Mouse (Mus musculus) lung, postnatal 4 days (tissue): Measurements from ENCODE around the gene Pp2d1.
A peak's percentile ranks its signal among the peaks of the same experiment; 100 is the strongest.

ENCODE experiments used
- DNase-seq, 2 experiments: peaks; one replicate each; pipeline ENCODE4 v3.0.0; 2021

Gene Pp2d1

DNA sequence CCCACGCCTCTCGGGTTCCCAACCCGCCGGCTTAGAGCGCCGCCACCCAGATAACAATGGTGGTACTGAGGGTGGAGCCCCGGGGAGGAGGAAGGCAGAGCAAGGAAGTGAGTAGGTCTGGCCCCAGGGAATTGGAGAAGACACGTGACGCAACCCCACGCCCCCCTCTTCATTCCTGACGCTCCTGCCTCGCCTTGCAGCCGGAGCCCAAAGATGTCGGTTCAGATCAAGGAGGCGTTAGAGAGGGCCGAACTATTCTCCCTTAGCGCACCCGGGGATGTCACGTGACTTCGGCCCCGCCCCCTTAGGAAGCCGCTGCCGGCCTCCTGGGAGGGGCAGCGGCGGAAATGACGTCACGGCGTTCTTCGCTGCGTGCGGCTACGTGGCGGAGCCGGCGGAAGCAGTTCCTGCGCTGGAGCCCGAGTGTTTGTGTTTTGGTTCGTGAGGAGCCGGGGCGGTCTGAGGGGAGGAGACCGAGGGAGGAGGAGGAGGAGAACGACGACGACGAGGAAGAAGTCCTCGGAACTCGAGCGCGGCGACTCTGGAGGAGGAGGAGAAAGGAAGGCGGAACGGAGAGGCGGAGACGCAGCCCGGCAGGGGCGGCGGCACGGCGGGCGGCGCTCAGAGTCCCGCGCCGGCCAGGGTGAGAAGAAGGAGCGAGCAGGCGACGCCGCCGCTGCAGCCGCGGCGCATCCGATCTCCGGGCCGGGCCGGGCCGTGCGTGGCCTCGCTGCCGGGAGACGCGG, 60.2 kb downstream of the Pp2d1 start, which contains the start of gene Rab5a:
Gene Rab5a, plus strand, starts transcription at position 377 of the 746 bp plus-strand sequence.
- DNase-seq = peak; percentile 100

DNA sequence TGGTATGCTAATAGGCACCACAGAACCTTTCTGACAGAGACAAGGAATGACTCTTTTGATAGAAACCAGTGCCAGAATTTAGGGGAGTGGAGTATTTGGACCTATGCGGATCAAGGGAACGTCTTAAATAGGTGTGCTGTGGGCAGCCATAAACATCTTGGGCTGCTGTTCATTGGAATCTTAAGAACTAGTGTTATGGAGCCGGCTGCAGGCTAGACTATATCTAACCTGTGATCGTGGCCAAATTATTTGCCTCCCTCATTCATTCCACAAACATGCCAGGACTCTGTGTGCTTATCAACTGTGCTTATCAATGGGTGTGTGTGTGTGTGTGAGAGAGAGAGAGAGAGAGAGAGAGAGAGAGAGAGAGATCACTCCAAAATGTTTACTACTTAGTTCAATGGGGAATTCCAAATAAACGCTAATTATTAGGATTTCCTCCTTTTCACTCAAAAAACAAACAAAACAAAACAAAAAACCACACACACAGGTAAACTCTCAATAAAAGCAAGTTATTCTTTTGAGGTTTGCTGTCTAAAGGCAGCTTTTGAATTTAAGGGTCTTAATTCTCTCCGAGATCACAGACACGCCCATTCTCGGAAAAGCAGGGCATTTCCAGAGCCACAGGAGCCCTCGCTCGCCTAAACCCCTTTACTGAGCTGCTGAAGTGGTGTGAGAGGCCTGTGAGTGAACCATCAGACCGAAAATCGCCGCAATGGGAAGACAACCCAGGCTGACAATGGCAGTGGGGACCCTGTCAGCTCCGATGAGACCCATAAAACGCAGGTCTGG, 61.0 kb downstream of the Pp2d1 start:
- no peak for DNase-seq

DNA sequence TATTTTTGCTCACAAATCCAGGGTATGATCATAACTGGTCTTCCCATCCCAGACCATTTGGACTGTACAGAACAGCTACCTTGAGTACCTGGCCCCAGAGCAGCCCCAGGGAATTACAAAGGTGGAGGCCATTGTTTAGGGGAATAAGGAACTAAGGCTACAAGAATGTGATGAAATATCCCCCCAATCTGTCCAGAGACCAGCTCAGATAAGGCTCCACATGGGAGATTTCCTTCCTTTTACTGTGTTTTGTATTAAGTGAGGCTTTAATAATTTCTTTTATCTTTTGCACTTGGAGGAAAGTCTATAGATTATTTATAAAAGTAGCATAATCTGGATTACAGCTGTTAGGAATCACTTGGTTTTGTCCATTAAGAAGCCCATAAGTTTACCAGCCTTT, 70.6 kb downstream of the Pp2d1 start:
- DNase-seq = no peak

DNA sequence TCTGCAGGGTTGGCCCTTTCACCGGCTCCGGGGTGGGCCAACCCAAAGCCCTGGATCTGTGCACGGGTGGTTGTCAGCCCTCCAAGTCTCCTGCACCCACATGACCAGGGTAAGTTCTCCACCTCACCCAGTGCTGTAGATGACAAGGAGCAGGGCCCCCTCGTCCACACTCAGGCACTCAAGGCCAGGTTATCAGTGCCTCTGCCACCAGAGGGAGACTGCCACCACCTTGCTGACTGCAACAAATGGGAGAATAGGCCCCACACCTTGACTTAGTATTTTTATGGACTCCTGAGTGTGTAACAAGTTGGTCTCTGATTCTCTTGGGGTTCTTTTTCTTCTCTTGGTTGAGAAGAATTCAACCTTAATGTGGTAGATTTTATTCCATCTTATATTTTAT, 73.7 kb downstream of the Pp2d1 start:
- peak; percentile 17 to 25 for DNase-seq

DNA sequence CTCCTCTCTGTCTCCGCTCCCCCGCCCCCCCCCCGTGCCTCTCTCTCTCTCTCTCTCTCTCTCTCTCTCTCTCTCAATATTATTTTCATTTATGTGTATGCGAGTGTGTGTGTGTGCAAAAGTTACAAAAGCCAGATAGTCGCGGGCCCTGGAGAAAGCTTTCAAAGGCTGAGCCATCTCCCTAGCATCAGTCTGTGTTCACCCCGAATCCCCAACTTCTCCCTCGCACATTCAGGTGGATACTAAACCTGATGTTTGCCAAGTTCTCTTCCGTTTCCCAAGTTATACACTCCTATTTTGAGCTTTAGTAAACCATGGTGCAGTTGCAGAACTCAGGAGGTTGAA, 75.8 kb downstream of the Pp2d1 start:
- no peak for DNase-seq

- peak; percentile 89 for DNase-seq
Measured at GRCm38 (mm10) chr17:53462603-53463495, 76.4 kb downstream of the Pp2d1 start, which contains the start of gene Efhb. Efhb (minus strand) TSS chr17:53463321.
